Mouse (Mus musculus) macrophage (primary cell): ENCODE results near the gene Zmiz1. TPM values are rescaled to one million over a fixed set of nuclear protein-coding genes. Genes with fewer than 3 reads are reported as not detected.

Experiments used
- H3K27ac ChIP-seq: fragments of 350-480 bp; formaldehyde crosslinking; 2 replicates; pipeline ENCODE4 v1.9.0; 2021
- H3K36me3 ChIP-seq: fragments of 350-480 bp; formaldehyde crosslinking; 2 replicates; pipeline ENCODE4 v1.9.0; 2021; ENCODE audit errors: inconsistent target
- H3K4me3 ChIP-seq: fragments of 350-480 bp; formaldehyde crosslinking; 2 replicates; pipeline ENCODE4 v1.9.0; 2021; ENCODE audit errors: inconsistent target
- H3K79me2 ChIP-seq: fragments of 350-480 bp; formaldehyde crosslinking; 2 replicates; pipeline ENCODE4 v1.9.0; 2021; ENCODE audit errors: inconsistent target
- WGBS: methylation state at CpG from one replicate; pipeline ENCODE4 v1.1.7; 2026; ENCODE audit warnings: inconsistent platforms; ENCODE audit not compliant: missing documents; 5-methylcytosine and 5-hydroxymethylcytosine counted together
- polyA plus RNA-seq: library from polyadenylated mRNA; stranded (reverse); fragments of 250-400 nt; gene quantifications from 3 replicates; pipeline ENCODE4 v1.2.4, GENCODE M21; 2018; ENCODE audit warnings: inconsistent platforms

The Zmiz1 gene
- polyA plus RNA-seq, 1 experiment from 2014 or later: 135 TPM

- Histone ChIP-seq H3K36me3 (peaks cover 23% of the 10 kb centered on the region; the same call in 1 of the 2 replicates), H3K27ac (no peak overlapping the region), H3K4me3 (peak overlapping the region; percentile 75), H3K79me2 (no peaks in the 10 kb centered on the region; the same call in 1 of the 2 replicates)
- 0% methylated on average over 10 of the region's 10 CpGs for WGBS
These were observed 235.5 kb downstream of the Zmiz1 start for GRCm38 (mm10) chr14:25694569-25694897.

- no peak overlapping the region for H3K27ac ChIP-seq
- whole genome bisulfite sequencing: 2% methylated on average over 6 of the region's 6 CpGs
- peak overlapping the region; percentile 75 for H3K4me3 ChIP-seq
- no peaks in the 10 kb centered on the region; the same call in 1 of the 2 replicates for H3K79me2 ChIP-seq
- peaks cover 29% of the 10 kb centered on the region; the same call in 1 of the 2 replicates for H3K36me3 ChIP-seq
These were observed 236.1 kb downstream of the Zmiz1 start for GRCm38 (mm10) chr14:25695059-25695458.

- WGBS: 60% methylated on average over 2 of the region's 2 CpGs
These were observed 237.4 kb downstream of the Zmiz1 start for GRCm38 (mm10) chr14:25696356-25696755.

GRCm38 (mm10) chr14:25701986-25702385 is 243.0 kb downstream of the Zmiz1 start:
- Histone ChIP-seq H3K36me3 (peaks cover 31% of the 10 kb centered on the region; the same call in 1 of the 2 replicates), H3K4me3 (no peak overlapping the region), H3K79me2 (no peaks in the 10 kb centered on the region), H3K27ac (no peak overlapping the region)

More at GRCm38 (mm10) chr14:25696356-25696755, 237.4 kb downstream of the Zmiz1 start:
- Histone ChIP-seq H3K36me3 (peaks cover 31% of the 10 kb centered on the region; the same call in 1 of the 2 replicates), H3K4me3 (no peak overlapping the region), H3K79me2 (no peaks in the 10 kb centered on the region; the same call in 1 of the 2 replicates), H3K27ac (no peak overlapping the region)

GRCm38 (mm10) chr14:25707691-25708181 is 248.8 kb downstream of the Zmiz1 start:
- Histone ChIP-seq H3K4me3 (no peak overlapping the region), H3K79me2 (no peaks in the 10 kb centered on the region), H3K27ac (no peak overlapping the region), H3K36me3 (no peaks in the 10 kb centered on the region)
- WGBS: 19% methylated on average over 5 of the region's 5 CpGs

- 77% methylated on average over 4 of the region's 4 CpGs for WGBS
- Histone ChIP-seq H3K36me3 (no peaks in the 10 kb centered on the region), H3K79me2 (no peaks in the 10 kb centered on the region), H3K4me3 (no peak overlapping the region), H3K27ac (no peak overlapping the region)
These were observed 249.5 kb downstream of the Zmiz1 start for GRCm38 (mm10) chr14:25708451-25708850.

GRCm38 (mm10) chr14:25708917-25709316 is 249.9 kb downstream of the Zmiz1 start:
- H3K27ac ChIP-seq: no peak overlapping the region
- no peak overlapping the region for H3K4me3 ChIP-seq
- H3K36me3 ChIP-seq: no peaks in the 10 kb centered on the region
- H3K79me2 ChIP-seq: no peaks in the 10 kb centered on the region
- WGBS: 89% methylated on average over 2 of the region's 2 CpGs

- H3K36me3 ChIP-seq: peaks cover 8% of the 10 kb centered on the region; the same call in 1 of the 2 replicates
- H3K4me3 ChIP-seq: no peak overlapping the region
- 88% methylated on average over 4 of the region's 4 CpGs for whole genome bisulfite sequencing
- no peaks in the 10 kb centered on the region for H3K79me2 ChIP-seq
- H3K27ac ChIP-seq: no peak overlapping the region
These were observed 251.1 kb downstream of the Zmiz1 start for GRCm38 (mm10) chr14:25710073-25710472.

GRCm38 (mm10) chr14:25710681-25711080 is 251.7 kb downstream of the Zmiz1 start:
- peaks cover 9% of the 10 kb centered on the region; the same call in 1 of the 2 replicates for H3K36me3 ChIP-seq
- H3K4me3 ChIP-seq: no peak overlapping the region
- 95% methylated on average over 4 of the region's 4 CpGs for WGBS
- H3K79me2 ChIP-seq: no peaks in the 10 kb centered on the region
- H3K27ac ChIP-seq: no peak overlapping the region

GRCm38 (mm10) chr14:25711177-25711576 is 252.2 kb downstream of the Zmiz1 start:
- Histone ChIP-seq H3K79me2 (no peaks in the 10 kb centered on the region), H3K27ac (no peak overlapping the region), H3K36me3 (peaks cover 9% of the 10 kb centered on the region; the same call in 1 of the 2 replicates), H3K4me3 (no peak overlapping the region)
- 94% methylated on average over 7 of the region's 7 CpGs for WGBS

GRCm38 (mm10) chr14:25711602-25712001 is 252.6 kb downstream of the Zmiz1 start:
- H3K79me2 ChIP-seq: no peaks in the 10 kb centered on the region
- H3K27ac ChIP-seq: no peak overlapping the region
- peaks cover 9% of the 10 kb centered on the region; the same call in 1 of the 2 replicates for H3K36me3 ChIP-seq
- WGBS: 98% methylated on average over 8 of the region's 8 CpGs
- H3K4me3 ChIP-seq: no peak overlapping the region

- Histone ChIP-seq H3K27ac (no peak overlapping the region), H3K4me3 (no peak overlapping the region), H3K36me3 (peaks cover 18% of the 10 kb centered on the region; the same call in 1 of the 2 replicates), H3K79me2 (no peaks in the 10 kb centered on the region)
- WGBS: 61% methylated on average over 4 of the region's 4 CpGs
These were observed 254.5 kb downstream of the Zmiz1 start for GRCm38 (mm10) chr14:25713443-25713842.

Other genes starting within 250 kb of the Zmiz1 start
- 8.2 to 17.3 TPM (median 9.7 TPM) in 3 replicates for gene Ppif, start 235.0 kb downstream of the Zmiz1 start, polyA plus RNA-seq